Comparison of ENCODE assay signal across 1 mouse cellular context in genomic region chr4:156235808-156236533, GRCm38 (mm10).
TF ChIP-seq lines count a peak whose summit lies in the region.

Gene Noc2l (plus strand): TSS chr4:156236010.

TF ChIP-seq in MEL, 35 proteins besides CTCF, POLR2A, EP300 and RAD21 (continued from another document):
- no peak for TF ChIP-seq MAZ (IDR thresholded peaks at IDR 0.05; ENCODE audit: low read depth, low read length)
- TF ChIP-seq ETS1 (IDR thresholded peaks at IDR 0.05; ENCODE audit: low read depth, low read length), result no peak
- TF ChIP-seq POLR2AphosphoS2 (IDR thresholded peaks at IDR 0.05; ENCODE audit: low read length), result 0 out of 2 replicates have a peak, but pooled peaks have one; percentile 54
- TF ChIP-seq MXI1 (IDR thresholded peaks at IDR 0.05; ENCODE audit: low read depth, low read length), result peak; percentile 97
